24 mouse cellular contexts compared by ENCODE assay signal in genomic region chr4:7313219-7313618, GRCm38 (mm10).
DNase-seq lines count a peak whose midpoint lies in the region; ATAC-seq and TF ChIP-seq lines count a peak whose summit lies in the region.
"Had no signal": no experiment of that assay in that cellular context is flagged by ENCODE, and none has a peak within 500 bp of the region (broad histone marks: within the 10 kb centered on the region; RNA-seq: fewer than 3 reads in every experiment).

No protein-coding gene starts in this region.

- TF ChIP-seq POLR2A in small intestine, adult 2 months (IDR thresholded peaks at IDR 0.05; ENCODE audit: low read depth, low read length) = no peak

- H3K4me2 ChIP-seq in intestine, embryonic 15.5 days (replicated peaks) = no peak overlapping the region
- H3K4me2 ChIP-seq in intestine, postnatal 0 days (replicated peaks; ENCODE audit: low read depth) = no peak overlapping the region
- no peak overlapping the region for H3K4me2 ChIP-seq in neural tube, embryonic 15.5 days
- H3K4me2 ChIP-seq: heart, embryonic 15.5 days; hindbrain, embryonic 15.5 days; liver, embryonic 15.5 days; midbrain, embryonic 13.5 days; neural tube, embryonic 12.5 days had no signal

- H3K9ac ChIP-seq in intestine, embryonic 15.5 days = no peak overlapping the region
- no peak overlapping the region for H3K9ac ChIP-seq in intestine, postnatal 0 days (ENCODE audit: low read depth, low read length)
- H3K9ac ChIP-seq in neural tube, embryonic 15.5 days (replicated peaks) = no peak overlapping the region
- H3K9ac ChIP-seq: heart, embryonic 15.5 days; hindbrain, embryonic 15.5 days; liver, embryonic 15.5 days; midbrain, embryonic 13.5 days; neural tube, embryonic 12.5 days had no signal

- no peaks in the 10 kb centered on the region for H3K9me3 ChIP-seq in intestine, embryonic 15.5 days
- no peaks in the 10 kb centered on the region for H3K9me3 ChIP-seq in intestine, postnatal 0 days (ENCODE audit: control insufficient read depth)
- no peaks in the 10 kb centered on the region for H3K9me3 ChIP-seq in neural tube, embryonic 15.5 days (replicated peaks)
- H3K9me3 ChIP-seq: forebrain, embryonic 10.5 days; heart, embryonic 15.5 days; hindbrain, embryonic 15.5 days; liver, embryonic 15.5 days; megakaryocyte, embryonic 14.5 days; midbrain, embryonic 13.5 days; neural tube, embryonic 12.5 days had no signal

- no peak overlapping the region for H3K4me3 ChIP-seq in intestine, embryonic 15.5 days (replicated peaks)
- H3K4me3 ChIP-seq in intestine, postnatal 0 days (ENCODE audit: low read depth, low read length) = no peak overlapping the region
- no peak overlapping the region for H3K4me3 ChIP-seq in small intestine, adult 2 months (ENCODE audit: low read depth, low read length)
- no peak overlapping the region for H3K4me3 ChIP-seq in neural tube, embryonic 15.5 days (replicated peaks)
- H3K4me3 ChIP-seq: forebrain, embryonic 10.5 days; heart, embryonic 15.5 days; hindbrain, embryonic 15.5 days; liver, embryonic 15.5 days; megakaryocyte, embryonic 14.5 days; midbrain, embryonic 13.5 days; neural tube, embryonic 12.5 days had no signal

- ATAC-seq in intestine, embryonic 15.5 days = 0 out of 2 replicates have a peak, but pooled peaks have one; percentile 21
- no peak for ATAC-seq in intestine, postnatal 0 days
- peak; percentile 20; the same call in 1 of the 2 replicates for ATAC-seq in common myeloid progenitor, adult 5-6 weeks (replicated peaks; ENCODE audit: low read depth, poor library complexity, severe bottlenecking)
- ATAC-seq in neural tube, embryonic 15.5 days (ENCODE audit: low FRiP score) = no peak
- ATAC-seq: forebrain, embryonic 16.5 days; midbrain, embryonic 13.5 days had no signal

- no peak overlapping the region for H3K27ac ChIP-seq in intestine, embryonic 15.5 days
- no peak overlapping the region for H3K27ac ChIP-seq in intestine, postnatal 0 days (ENCODE audit: low read depth, low read length)
- 0 out of 2 replicates have a peak overlapping the region, but pooled peaks have one; percentile 4 for H3K27ac ChIP-seq in small intestine, adult 2 months (ENCODE audit: insufficient read depth, low read depth, low read length)
- no peak overlapping the region for H3K27ac ChIP-seq in neural tube, embryonic 15.5 days (replicated peaks)
- H3K27ac ChIP-seq: forebrain, embryonic 10.5 days; heart, embryonic 15.5 days; hindbrain, embryonic 15.5 days; liver, embryonic 15.5 days; midbrain, embryonic 13.5 days; neural tube, embryonic 12.5 days had no signal

- H3K36me3 ChIP-seq in intestine, embryonic 15.5 days = no peaks in the 10 kb centered on the region
- H3K36me3 ChIP-seq in intestine, postnatal 0 days (ENCODE audit: control insufficient read depth, insufficient read depth) = no peaks in the 10 kb centered on the region
- H3K36me3 ChIP-seq in small intestine, adult 2 months (ENCODE audit: control insufficient read depth, insufficient read depth, low read length) = no peaks in the 10 kb centered on the region
- H3K36me3 ChIP-seq in neural tube, embryonic 15.5 days = no peaks in the 10 kb centered on the region
- H3K36me3 ChIP-seq: forebrain, embryonic 10.5 days; heart, embryonic 15.5 days; hindbrain, embryonic 15.5 days; liver, embryonic 15.5 days; midbrain, embryonic 13.5 days; neural tube, embryonic 12.5 days had no signal

- WGBS in intestine, embryonic 15.5 days = 65% methylated on average over 2 of the region's 2 CpGs
- 24% methylated on average over 2 of the region's 2 CpGs for WGBS in intestine, postnatal 0 days
- WGBS in small intestine, adult 2 months = 20% methylated on average over 2 of the region's 2 CpGs
- WGBS in neural tube, embryonic 15.5 days = 94% methylated on average over 2 of the region's 2 CpGs

- peak; percentile 11 for DNase-seq in adipocyte (ENCODE audit: low spot score)
- no peak for DNase-seq in spleen, postnatal 36 days (ENCODE audit: low spot score in 2 of 2)
- DNase-seq: cerebellum, adult 8-10 months; cerebellum, postnatal 36 days; gastrocnemius, postnatal 10 days; heart, postnatal 36 days; kidney, postnatal 36 days; layer of hippocampus, postnatal 36 days; retina, postnatal 1 day; right cerebral cortex, postnatal 25 days; thymus, postnatal 25 days had no signal

- no peaks in the 10 kb centered on the region for H3K4me1 ChIP-seq in intestine, embryonic 15.5 days (replicated peaks)
- H3K4me1 ChIP-seq in intestine, postnatal 0 days (replicated peaks; ENCODE audit: control insufficient read depth, insufficient read depth, low read length) = peaks cover 4% of the 10 kb centered on the region
- H3K4me1 ChIP-seq in small intestine, adult 2 months (ENCODE audit: control insufficient read depth, insufficient read depth, insufficient read length, low read length) = peaks cover 8% of the 10 kb centered on the region; the same call in 1 of the 2 replicates
- no peaks in the 10 kb centered on the region for H3K4me1 ChIP-seq in neural tube, embryonic 15.5 days
- H3K4me1 ChIP-seq: forebrain, embryonic 10.5 days; heart, embryonic 15.5 days; hindbrain, embryonic 15.5 days; liver, embryonic 15.5 days; midbrain, embryonic 13.5 days; neural tube, embryonic 12.5 days had no signal

- TF ChIP-seq CTCF in intestine, postnatal 0 days (IDR thresholded peaks at IDR 0.05; ENCODE audit: low read depth) = no peak
- no peak for TF ChIP-seq CTCF in small intestine, adult 2 months (IDR thresholded peaks at IDR 0.05; ENCODE audit: extremely low read depth, insufficient read length, insufficient replicate concordance, low read depth, low read length)

- no peaks in the 10 kb centered on the region for H3K27me3 ChIP-seq in intestine, embryonic 15.5 days (replicated peaks)
- H3K27me3 ChIP-seq in intestine, postnatal 0 days (replicated peaks; ENCODE audit: control insufficient read depth, insufficient read depth, low read length) = no peaks in the 10 kb centered on the region
- H3K27me3 ChIP-seq in small intestine, adult 2 months (ENCODE audit: control insufficient read depth, insufficient read depth, low read length) = no peaks in the 10 kb centered on the region
- no peaks in the 10 kb centered on the region for H3K27me3 ChIP-seq in neural tube, embryonic 15.5 days (replicated peaks)
- H3K27me3 ChIP-seq: heart, embryonic 15.5 days; hindbrain, embryonic 15.5 days; liver, embryonic 15.5 days; megakaryocyte, embryonic 14.5 days; midbrain, embryonic 13.5 days; neural tube, embryonic 12.5 days had no signal

Comparison
In these comparisons a context has a peak if more than half of its experiments do, and no peak if none do; other contexts are left out.
1. ATAC-seq: peak in intestine, embryonic 15.5 days (single experiment) and common myeloid progenitor, adult 5-6 weeks (single experiment); none in intestine, postnatal 0 days (single experiment) and neural tube, embryonic 15.5 days (single experiment).